Mouse (Mus musculus) spleen, postnatal 4 days (tissue): ENCODE results near the gene Olfr981.
"Not testable (repeated sequence)": the region's sequence is repeated elsewhere in the genome, so short reads cannot be mapped to it uniquely, and the experiment has no call there.

ENCODE experiments used
- DNase-seq, 2 experiments: peaks; one replicate each; pipeline ENCODE4 v3.0.0; 2022; ENCODE audit warnings: low spot score in 2 of 2

Olfr981 gene

DNA sequence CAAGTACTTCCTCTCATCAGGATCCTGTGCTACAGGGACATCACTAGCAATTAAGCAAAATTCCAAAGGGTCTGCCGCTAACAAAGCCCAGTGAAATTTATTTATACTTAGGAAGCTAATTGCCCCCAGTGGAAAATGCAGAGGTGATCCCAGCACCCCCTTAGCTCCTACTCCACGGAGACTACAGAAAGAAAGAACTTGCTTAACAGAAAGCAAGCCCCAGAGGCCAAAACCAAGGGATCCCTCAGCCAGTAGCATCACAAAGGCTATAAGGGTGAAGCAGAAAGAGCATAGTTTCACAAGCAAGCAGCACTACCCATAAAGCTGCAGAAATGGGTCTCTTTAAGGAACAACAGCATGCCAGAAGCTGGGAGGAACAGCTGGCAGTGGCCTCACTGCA, at the start of gene Olfr981:
Olfr981 (plus strand) TSS at position 301 of the 400 bp plus-strand sequence.
- DNase-seq = no peak

DNA sequence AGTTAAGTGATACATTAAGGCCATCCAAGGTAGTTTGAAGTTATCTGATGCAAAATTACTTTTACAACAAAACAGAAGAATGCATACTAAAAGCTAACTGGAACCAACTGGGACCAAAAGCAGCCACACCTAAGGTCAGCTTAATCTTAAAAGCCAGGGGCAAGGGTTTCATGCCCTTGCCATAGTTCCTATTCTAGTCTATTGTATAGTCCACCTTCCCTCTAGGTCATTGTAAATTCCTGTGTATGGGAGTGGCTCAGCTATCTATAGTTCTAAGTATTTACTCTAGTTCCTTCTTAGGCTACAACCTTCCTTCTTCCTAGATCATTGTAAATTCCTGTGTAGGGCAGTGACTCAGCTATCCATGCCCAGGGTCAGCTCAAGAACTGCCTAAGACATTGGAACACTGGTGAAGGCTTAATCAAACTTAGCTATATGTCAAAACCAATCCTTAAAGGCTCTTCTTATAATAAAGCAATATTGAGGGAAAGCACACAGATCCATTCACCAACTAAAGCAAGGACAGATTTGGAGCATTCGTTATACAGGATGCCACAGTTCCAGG, 44.6 kb upstream of the Olfr981 start:
- not testable (repeated sequence) for DNase-seq

DNA sequence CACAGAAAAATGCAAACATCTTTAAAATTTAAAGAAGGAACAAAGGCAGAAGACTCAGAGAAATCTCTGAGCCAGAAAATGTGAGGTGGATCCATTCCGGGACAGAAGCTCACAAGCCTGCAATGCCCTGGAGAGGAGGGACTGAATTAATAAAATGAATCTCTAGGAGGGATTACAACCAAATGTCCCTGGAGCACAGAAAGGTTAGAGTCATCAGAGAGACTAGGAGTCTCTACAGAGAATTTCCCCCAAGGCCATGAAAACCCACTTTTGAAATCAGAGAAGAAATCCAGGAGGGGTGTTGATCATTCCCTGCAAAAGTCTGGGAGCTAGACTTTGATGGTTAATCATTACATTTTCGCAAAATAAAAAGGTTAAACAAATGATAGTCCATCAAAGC, 29.5 kb upstream of the Olfr981 start, which contains the start of gene Olfr978:
Olfr978 (plus strand) TSS at position 301 of the 400 bp plus-strand sequence.
- DNase-seq = no peak

DNA sequence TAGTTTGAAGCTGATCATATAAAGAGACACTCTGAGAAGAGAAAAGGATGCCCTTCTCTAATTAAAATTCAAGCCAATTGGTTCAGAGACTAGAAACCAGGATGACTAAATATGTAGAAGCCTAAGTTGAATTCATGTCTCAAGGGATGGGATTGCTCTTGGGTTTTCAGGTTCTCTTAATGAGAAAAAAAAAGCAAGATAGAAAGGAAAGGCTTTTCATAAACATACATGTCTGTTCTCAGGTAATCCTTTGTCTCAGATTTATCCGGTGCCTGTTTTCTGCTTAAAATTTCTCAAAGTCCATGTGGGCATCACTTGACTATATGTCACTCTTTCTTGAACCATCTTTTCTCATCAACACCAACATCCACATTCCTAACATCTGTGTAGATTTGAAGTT, 17.9 kb upstream of the Olfr981 start, which contains the start of gene Olfr979:
Olfr979 (minus strand) TSS at position 101 of the 400 bp plus-strand sequence.
- no peak for DNase-seq

DNA sequence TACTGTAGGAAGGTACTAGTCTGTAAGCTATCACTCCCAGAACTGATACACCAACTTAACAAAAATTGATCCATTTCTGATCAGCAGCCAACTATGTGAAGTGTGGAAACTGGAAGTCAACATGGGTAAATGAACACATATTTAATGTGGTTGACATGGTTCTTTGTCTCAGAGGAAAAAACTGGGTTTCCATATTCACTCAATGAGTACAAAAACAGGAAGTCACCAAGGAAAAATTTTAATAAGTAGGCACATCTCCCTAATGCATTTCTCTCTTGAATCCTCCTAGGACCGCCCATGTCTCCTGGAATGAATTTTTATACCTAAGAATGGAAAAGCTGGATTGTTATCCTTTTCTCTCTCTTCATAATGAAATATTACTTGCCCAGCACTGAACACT, 11.8 kb upstream of the Olfr981 start, which contains the start of gene Olfr980:
Olfr980 (minus strand) TSS at position 101 of the 400 bp plus-strand sequence.
- DNase-seq = no peak

DNA sequence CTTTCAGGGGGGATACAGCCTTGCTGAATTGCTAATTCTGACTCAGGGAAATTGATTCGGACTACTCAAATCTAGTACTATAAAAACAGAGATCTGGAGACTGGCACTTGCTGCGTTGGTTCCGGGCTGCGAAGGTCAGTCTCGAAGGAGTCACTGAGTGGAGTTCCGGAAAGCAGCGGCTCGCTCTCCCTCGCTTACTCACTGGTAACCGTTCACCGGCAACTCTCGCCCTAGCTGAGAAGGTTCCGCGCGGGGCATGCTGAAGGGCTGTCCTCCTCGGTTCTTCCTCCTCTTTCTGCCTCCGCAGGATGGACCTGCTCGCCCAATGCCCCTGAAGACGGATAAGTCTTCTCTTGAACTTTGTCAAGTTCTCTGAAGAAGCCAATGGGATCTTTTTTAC, 28.9 kb downstream of the Olfr981 start:
- no peak for DNase-seq

DNA sequence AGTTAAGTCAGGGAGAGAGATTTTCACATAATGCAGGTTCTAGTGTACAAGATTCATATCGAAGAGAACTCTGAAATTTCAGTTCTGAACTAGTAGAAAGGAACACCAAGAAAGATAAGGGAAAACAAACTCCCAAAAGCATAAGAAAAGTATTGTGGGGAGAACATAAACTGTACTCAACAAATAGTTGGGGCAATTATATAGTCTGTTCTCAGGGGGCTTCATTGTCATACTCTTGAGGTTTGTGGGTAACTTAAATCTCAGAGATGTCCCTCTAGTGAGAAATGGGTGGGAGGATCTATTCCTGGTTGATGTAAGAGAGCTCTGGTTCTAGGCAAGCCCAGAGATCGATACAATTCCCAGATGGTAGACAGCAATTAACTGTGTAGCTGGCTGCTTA, 52.3 kb downstream of the Olfr981 start, which contains the start of gene Olfr982:
Olfr982 (plus strand) TSS at position 301 of the 400 bp plus-strand sequence.
- DNase-seq = no peak
